Mouse (Mus musculus) heart, adult 18-20 months (tissue): ENCODE results near the gene Eif5. TPM values are rescaled to one million over a fixed set of nuclear protein-coding genes. Genes with fewer than 3 reads are reported as not detected.
A peak's percentile ranks its signal among the peaks of the same experiment; 100 is the strongest.

ENCODE experiments used
- DNase-seq, 2 experiments: peaks; one replicate each; pipeline ENCODE4 v3.0.0; 2021 to 2022; ENCODE audit warnings: mixed read lengths in 1 of 2
- total RNA-seq, 2 experiments: library from RNA; stranded (reverse); gene quantifications; 2 replicates each; pipeline ENCODE4 v1.2.3; 2021

Eif5 gene
- total RNA-seq, 2 experiments from 2014 or later: 170 to 186 TPM

DNA sequence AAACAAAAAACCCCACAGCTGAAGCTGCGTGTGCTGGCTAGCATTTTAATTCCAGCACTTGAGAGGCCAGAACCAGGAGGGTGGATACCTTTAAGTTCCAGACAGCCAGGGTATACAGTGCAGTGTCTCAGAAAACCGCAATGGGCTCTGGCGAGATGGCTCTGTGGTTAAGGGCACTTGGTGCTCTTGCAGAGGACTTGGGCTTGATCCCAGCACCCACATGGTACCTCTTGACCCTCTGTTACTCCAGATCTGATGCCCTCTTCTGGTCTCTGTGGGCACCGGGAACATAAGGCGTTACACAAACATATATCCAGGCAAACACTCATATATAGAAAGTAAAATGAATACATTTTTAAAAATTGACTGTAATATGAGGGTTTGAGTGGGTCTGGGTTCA lies 27.5 kb downstream of the Eif5 start:
- no peak for DNase-seq

GRCm38 (mm10) chr12:111568836-111569235 lies 31.0 kb downstream of the Eif5 start:
- no peak for DNase-seq

DNA sequence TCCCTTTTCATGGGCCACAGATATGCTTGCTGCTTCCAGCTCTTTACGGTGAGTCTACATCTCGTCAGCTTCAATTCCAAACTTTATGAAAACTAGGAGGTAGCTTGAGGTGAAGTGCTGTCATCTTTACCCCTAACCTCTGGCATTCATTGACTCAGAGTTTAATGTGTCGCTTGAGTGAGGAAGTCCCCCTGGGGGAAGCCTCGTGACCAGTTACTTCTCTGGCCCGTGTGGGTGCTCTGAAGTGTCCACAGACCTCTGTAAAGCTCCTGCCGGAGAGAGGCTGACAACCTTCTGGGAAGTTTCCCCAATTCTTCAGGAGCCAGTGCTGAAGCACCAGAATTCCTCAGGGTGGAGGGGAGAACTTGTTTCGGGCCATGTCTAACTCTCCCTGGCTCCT lies 34.6 kb downstream of the Eif5 start:
- DNase-seq: no peak

- no peak for DNase-seq
These were observed 35.5 kb downstream of the Eif5 start for GRCm38 (mm10) chr12:111573315-111573714.

DNA sequence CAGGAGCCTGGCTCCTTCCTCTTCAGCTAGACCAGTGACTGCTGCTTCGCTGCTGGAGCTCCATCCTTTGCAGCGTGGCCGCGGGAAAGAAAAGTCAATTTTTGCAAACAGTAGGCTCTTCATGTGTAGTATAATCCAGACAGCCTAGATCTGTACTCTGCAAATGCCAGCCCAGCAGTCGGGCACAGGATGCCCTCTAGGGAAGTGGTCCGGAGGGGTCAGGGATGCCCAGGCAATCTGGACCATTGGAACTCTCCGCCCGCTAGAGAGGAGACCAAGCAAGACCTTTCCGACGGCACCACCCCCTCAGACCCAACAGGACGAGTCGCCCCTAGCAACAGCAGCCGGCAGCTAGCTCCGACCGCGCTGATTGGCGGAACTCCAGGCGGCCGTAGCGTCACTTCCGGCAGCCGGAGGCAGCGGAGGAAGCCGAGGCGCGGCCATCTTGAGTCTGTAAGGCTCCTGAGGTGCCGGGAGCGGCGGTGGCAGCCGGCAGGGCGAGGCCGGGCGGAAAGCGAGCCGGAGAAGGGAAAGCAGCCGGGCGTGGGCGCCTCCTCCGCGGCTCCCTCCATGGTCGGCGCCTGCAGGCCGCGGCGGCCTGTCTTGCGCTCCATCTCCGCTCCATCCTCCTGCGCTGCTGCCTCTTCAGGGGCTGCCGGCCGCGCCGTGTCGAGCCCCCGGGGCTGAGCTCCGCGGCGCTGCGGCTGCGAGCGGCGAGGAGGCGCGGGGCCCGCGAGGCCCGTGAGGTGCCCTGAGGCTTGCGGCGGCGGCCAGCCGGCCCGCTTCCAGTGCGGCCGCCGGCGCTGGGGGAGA lies 36.5 kb downstream of the Eif5 start, which contains the start of gene Mark3:
Gene Mark3 (plus strand): TSS at position 450 of the 813 bp plus-strand sequence.
- peak; percentile 96 to 98 for DNase-seq

DNA sequence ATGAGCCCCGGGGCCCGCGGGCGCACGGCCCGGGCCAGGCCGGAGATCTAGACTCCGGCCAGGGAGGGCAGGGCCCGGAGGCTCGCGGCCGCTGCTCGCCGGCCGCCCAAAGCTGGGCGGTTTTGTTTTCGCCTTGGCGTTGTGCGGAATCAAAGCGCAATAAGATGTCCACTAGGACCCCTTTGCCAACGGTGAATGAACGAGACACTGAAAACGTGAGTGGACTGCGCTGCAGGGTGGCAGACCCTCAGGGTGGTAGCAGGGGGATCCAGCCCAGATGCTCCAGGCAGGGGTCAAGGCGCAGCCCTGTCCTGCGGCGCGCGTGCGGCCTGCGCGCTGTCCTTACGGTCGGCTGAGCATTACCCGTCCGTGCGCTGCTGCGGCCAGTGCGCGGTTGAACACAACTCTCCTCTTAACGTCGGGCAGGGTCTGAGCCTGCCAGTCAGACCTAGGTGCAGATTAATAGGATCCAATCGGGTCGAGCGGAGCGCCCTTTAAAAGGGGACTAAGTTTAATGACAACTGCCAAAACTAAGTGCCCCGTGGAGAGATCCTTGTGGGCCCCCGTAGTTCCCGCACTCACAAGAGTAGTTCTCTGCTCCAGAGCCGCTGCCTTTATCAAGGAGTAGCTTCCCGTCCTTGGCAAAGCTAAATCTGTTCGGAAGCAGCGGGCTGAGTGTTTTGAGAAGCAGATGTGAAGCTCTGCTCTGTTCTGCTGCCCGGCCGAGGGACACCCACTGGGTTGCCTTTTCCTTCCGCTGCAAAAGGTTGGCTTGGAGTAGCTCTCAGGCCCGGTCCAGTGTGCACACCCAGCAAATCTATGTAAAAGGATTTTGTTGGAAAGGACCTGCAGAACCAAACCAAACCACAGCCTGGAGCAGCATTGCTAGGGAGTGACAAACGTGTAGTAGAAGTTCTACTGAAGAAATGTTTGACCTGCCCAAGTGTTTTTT lies 37.3 kb downstream of the Eif5 start:
- peak; percentile 55 to 64 for DNase-seq

GRCm38 (mm10) chr12:111583058-111583457 lies 45.2 kb downstream of the Eif5 start:
- no peak for DNase-seq

- DNase-seq: no peak
These were observed 46.6 kb downstream of the Eif5 start for GRCm38 (mm10) chr12:111584401-111584800.

DNA sequence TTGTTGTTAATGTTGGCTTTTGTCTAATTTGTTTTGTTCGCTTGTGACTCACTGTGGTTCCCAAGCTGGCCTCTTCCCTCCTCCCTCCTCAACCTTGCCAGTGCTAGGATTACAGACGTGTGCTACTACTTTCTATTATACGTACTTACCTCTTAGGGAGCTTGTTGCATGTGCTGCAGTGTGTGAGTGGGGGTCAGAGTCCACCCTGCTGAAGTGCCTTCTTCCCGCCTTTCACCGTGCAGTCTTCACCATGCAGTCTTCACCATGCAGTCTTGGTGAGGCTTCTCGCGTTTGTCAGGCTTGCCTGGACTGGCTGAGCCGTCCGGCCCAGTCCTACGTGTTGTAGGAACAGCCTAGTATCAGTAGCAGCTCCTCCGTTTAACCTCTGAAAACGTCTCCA lies 49.4 kb downstream of the Eif5 start:
- no peak for DNase-seq

GRCm38 (mm10) chr12:111592407-111593021 lies 54.7 kb downstream of the Eif5 start:
- peak; percentile 48 to 74 for DNase-seq

- no peak for DNase-seq
These were observed 56.0 kb downstream of the Eif5 start for GRCm38 (mm10) chr12:111593775-111594174.

Other genes with a start within 250 kb of the Eif5 start
- 10 to 100 TPM; 52.7 to 57.6 TPM for gene Cdc42bpb, start 160.3 kb upstream of the Eif5 start, total RNA-seq
- gene Lbhd2, start 131.2 kb upstream of the Eif5 start, total RNA-seq: not detected
- 1 to 10 TPM; 3.2 to 4.1 TPM for gene Exoc3l4, start 121.0 kb upstream of the Eif5 start, total RNA-seq
- gene Tnfaip2, start 95.5 kb upstream of the Eif5 start, total RNA-seq: 10 to 100 TPM; 45.1 to 52.6 TPM
- not detected for gene Gm266, start 52.2 kb upstream of the Eif5 start, total RNA-seq
- 10 to 100 TPM; 45.5 to 47.4 TPM for gene Mark3, start 36.5 kb downstream of the Eif5 start, total RNA-seq
- gene Ckb, start 134.3 kb downstream of the Eif5 start, total RNA-seq: 10 to 100 TPM; 67.8 to 74.5 TPM
- gene Trmt61a, start 140.1 kb downstream of the Eif5 start, total RNA-seq: 1 to 10 TPM; 5.8 to 6.5 TPM
- 10 to 100 TPM; 19.7 to 26.3 TPM for gene Bag5, start 175.2 kb downstream of the Eif5 start, total RNA-seq
- 10 to 100 TPM; 33.9 to 36.8 TPM for gene Apopt1, start 175.2 kb downstream of the Eif5 start, total RNA-seq
- 10 to 100 TPM; 77.1 to 83.0 TPM for gene Klc1, start 220.8 kb downstream of the Eif5 start, total RNA-seq